Mouse (Mus musculus): ENCODE measurements around the gene Gm8332. TPM values are rescaled to one million over a fixed set of nuclear protein-coding genes. Genes with fewer than 3 reads are reported as not detected.
"Not testable (repeated sequence)": the region's sequence is repeated elsewhere in the genome, so short reads cannot be mapped to it uniquely, and the experiment has no call there.

The Gm8332 gene
- not detected for total RNA-seq (2021)
- long read RNA-seq, experiment 1, result 0 reads
- long read RNA-seq, experiment 2, result 0 reads

DNA sequence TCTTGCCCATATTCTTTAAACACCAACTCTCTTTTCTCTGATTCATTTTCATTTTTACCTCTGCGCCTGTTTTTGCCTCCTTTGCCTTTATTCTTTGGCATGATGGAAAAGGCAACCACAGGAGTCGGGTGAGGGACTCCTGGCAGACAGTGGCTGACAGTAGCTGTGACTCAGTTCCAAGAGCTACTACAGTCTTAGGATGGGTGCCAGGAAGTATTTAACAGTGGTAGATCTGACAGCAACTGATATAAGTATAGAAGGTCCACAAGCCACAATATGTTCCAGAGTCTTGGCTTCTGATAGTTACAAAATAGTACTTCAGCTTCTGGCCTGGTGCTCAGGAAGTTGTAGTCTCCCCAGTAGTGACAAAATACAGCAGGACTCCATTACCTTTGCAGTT is at the start of gene Gm8332:
TSS of gene Gm8332 (minus strand) at position 101 of the 400 bp plus-strand sequence.
- not testable (repeated sequence) for DNase-seq (ENCODE audit: low spot score in 2 of 2)

DNA sequence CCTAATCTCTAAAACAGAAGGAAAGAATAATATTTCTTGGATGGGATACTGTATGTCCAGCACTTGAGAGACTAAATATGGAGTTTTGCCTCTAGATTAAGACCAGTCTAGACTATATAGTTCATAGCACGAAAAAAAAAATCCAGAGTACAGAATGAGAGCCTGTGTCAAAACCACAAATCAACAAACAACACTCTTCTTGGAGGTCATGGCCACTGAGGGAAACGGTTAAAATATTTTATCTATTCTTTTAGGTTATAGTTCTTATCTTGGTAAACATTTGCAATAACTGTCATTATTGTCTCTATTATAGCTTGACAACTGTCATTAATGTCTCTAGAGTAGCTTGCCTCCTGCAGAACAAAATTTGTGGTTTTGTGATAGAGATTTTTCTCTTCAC is 47.3 kb upstream of the Gm8332 start:
- DNase-seq (ENCODE audit: low spot score in 2 of 2), result not testable (repeated sequence)

DNA sequence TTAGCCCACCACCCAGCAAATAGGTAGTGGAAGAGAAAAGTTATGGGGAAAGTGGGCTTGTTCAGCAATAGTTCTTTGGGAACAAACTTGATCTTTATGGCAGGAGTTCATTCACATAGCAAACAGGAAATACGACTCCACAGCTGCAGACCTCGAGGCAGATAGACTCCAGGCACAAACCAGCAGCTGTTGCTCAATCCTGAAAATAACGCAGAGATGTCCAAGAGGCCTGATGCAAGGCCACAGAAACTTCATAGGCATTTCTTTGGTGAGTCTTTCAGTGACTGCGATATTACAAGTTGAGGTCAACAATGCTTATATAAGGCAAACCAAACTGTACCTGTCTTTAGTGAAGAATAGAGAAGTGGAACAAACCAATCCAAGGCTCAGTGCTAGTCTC is 43.2 kb upstream of the Gm8332 start:
- not testable (repeated sequence) for DNase-seq (ENCODE audit: low spot score in 2 of 2)

DNA sequence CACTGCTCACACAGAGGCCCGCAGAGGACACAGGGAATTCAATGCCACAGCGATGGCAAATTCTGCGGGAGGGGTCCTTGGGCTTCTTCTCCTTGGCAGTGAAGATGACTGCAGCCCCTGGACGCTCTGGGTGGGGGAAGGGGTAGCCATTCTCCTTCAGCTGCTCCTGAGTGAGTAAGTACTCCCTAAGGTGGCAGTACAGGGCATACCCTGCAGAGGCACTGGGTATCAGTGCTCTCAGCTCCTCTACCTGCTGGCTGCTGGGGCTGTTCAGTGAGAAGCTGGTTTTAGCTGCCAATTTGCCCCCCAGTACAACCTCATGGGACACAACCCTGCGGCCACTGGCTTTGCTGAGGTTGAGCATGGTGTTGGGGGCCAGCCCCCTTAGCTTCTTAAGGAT is 35.3 kb upstream of the Gm8332 start:
- DNase-seq (ENCODE audit: low spot score in 2 of 2), result not testable (repeated sequence)

DNA sequence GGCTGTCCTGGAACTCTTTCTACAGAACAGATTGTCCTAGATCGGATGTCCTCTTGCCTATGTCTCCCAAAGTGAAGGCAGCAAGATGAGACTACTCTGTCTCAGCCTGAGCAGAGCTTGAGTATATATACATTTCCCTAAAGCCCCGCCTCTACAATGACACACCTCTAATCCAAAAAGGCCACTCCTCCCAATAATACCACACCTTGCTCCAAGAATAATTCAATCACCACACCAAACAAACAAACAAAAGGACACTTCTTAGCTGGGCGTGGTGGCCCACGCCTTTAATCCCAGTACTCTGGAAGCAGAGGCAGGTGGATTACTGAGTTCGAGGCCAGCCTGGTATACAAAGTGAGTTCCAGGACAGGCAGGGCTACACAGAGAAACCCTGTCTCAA is 24.5 kb upstream of the Gm8332 start, which contains the start of gene Gm5662:
TSS of gene Gm5662 (minus strand) at position 101 of the 400 bp plus-strand sequence.
- not testable (repeated sequence) for DNase-seq (ENCODE audit: low spot score in 2 of 2)

DNA sequence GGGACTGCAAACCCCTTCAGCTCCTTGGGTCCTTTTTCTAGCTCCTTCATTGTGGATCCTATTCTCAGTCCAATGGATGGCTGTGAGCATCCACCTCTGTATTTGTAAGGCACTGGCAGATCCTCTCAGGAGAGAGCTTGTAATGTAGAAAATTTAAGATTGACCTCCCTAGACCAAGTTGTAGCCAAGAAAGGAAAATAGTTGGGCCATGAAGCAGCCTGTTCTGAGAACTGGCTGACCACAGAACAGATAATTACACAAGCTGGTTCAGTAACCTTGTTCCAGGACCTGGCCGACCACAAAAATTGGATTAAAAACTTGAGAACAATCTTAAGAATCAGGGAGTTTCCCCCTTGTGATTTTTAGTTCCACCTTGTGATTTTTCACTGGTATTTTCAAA is 7.3 kb upstream of the Gm8332 start:
- no peak for DNase-seq (ENCODE audit: low spot score in 2 of 2)

DNA sequence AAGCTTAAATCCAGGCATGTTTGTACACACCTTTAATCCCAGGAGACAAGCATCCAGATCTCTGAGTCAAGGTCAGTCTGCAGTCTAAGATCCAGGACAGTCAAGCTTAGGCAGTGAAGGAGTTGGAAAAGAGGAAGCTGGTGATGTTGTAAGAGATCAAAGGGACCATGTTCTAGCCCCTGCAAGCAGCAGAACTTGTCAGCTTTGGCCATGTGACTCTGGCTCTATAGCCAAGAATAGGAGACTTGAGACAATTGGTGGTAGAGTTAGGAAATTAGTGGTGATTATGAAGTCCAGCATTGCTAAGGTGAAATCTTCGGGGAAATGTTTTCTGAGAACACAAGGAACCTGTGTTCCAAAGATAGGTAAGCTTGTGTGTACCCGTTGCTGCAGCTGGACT is 6.0 kb upstream of the Gm8332 start:
- not testable (repeated sequence) for DNase-seq (ENCODE audit: low spot score in 2 of 2)

DNA sequence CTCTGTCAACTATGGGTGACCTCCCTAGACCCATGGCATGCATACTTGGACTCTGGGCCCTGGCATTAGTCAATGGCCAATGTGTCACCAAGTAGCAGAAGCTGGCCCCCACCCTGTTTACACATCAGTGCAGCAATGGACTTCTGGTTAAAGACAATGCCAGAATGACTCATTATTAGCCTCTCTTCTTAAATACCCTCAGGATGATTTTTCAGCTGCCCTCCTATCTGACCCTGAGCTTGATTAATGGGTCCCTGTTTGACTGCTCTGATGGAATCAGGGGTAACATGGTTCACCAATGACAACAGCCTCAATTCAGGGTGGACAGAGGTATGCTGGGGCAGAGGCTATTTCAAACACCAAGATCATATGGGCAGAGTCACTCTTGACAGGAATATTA is 4.1 kb downstream of the Gm8332 start:
- not testable (repeated sequence) for DNase-seq (ENCODE audit: low spot score in 2 of 2)

DNA sequence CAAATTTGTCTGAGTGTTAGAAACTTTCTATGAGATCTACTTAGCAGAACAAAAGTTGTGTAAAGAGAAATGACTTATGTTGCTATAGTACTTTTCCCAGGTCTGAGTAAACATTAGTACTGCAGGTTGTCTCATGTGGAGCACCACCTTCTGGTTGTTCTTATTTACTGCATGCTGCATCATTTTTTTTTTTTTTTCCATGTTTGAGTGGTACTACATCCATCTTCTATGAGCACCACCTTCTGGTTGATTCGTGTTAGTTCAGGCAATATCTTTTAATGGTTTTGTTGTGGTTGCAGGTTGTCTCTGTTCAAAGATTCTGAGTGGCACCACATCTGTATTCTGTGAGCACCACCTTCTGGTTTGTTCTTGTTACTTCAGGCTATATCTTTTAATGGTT is 7.0 kb downstream of the Gm8332 start:
- not testable (repeated sequence) for DNase-seq (ENCODE audit: low spot score in 2 of 2)

DNA sequence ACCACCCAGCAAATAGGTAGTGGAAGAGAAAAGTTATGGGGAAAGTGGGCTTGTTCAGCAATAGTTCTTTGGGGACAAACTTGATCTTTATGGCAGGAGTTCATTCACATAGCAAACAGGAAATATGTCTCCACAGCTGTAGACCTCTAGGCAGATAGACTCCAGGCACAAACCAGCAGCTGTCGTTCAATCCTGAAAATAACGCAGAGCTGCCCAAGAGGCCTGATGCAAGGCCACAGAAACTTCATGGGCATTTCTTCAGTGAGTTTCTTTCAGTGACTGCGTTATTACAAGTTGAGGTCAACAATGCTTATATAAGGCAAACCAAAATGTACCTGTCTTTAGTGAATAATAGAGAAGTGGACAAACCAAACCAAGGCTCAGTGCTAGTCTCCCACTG is 30.5 kb downstream of the Gm8332 start:
- DNase-seq (ENCODE audit: low spot score in 2 of 2), result no peak

DNA sequence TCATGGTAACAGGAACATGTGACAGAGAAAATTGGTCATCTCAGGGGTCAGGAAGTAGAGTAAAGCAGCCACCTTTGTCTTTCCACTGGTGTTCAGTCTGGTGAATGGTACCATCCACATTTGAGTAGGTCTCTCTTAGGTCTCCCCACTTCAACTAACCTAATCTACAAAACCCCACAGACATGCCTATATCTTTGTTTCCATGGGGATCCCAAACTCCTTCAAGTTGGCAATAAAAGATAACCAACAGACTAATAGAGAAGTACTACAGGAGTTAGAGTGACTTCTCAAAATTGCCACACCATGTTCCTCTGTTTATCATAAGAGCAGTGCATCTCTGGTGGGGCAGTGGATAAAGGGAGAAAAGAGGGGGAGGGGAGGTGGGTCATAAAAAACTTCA is 31.8 kb downstream of the Gm8332 start:
- DNase-seq (ENCODE audit: low spot score in 2 of 2), result not testable (repeated sequence)

DNA sequence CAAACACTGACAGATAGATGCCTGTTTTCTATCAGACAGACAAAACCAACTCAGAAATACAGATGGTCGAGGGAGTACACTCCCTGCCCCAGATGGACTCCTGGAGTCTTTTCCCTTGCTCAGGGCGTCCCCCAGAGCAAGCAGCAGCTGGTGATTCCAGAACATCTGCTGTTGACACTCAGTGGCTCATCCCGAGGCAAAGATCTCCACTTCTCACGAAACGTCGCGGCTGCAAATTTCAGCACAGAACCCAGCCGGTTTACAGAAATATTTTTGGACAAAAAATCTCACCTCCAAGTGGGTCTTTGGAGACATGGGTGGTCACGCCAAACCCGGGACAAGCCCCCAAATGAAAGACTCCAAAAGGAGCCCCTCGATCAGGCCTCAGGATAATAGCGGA is 35.3 kb downstream of the Gm8332 start:
- DNase-seq (ENCODE audit: low spot score in 2 of 2), result no peak

DNA sequence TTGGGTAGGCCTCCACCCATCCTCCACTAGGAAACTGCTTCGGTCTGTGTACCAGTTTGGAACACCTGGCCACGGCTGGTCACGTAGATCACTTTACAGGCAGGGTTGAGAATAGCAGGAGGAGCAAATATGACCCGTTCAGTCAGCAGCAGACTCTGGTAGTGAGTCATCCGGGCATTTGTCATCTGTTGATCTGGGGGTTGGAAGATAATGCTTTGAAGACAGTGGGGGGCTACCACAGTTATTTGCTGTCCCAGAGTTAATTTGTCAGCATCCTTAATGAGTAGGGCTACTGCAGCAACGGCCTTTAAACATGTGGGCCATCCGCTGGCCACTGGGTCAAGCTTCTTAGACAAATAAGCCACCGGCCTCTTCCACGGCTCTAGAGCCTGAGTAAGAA is 38.4 kb downstream of the Gm8332 start:
- not testable (repeated sequence) for DNase-seq (ENCODE audit: low spot score in 2 of 2)

DNA sequence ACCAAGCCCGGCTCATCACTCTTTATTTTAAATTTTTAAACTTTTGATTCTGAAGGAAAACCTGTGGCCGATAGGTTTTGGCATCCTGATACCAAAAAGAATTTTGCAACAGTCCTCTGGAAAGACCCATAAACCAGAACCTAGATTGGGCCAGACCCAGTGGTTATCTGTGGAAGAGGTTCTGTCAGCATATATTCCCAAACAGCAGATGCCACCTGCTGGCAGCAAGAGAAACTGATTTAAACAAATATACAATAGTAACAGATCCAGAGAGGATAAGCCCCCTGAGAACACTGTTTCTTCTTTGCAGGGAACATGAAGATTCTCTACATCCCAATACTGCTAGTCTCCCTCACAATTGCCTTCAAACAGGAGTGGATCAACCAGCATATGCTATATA is 47.0 kb downstream of the Gm8332 start:
- DNase-seq (ENCODE audit: low spot score in 2 of 2), result no peak

Other genes starting within 250 kb of the Gm8332 start
- gene Gm2075, start 238.3 kb downstream of the Gm8332 start, total RNA-seq (2021), result not detected
- gene Gm6803, start 231.3 kb downstream of the Gm8332 start, total RNA-seq (2021), result not detected
- not detected for gene Gm2056, start 223.1 kb downstream of the Gm8332 start, total RNA-seq (2021)
- not detected for gene Gm16368, start 166.4 kb downstream of the Gm8332 start, total RNA-seq (2021)
- not detected for gene Gm10436, start 68.0 kb downstream of the Gm8332 start, total RNA-seq (2021)
- not detected for gene Gm5662, start 24.4 kb upstream of the Gm8332 start, total RNA-seq (2021)
- gene Gm5039, start 73.9 kb upstream of the Gm8332 start, total RNA-seq (2021), result not detected
- gene Adck1, start 110.5 kb upstream of the Gm8332 start, total RNA-seq (2021), result 10 to 100 TPM; 18.7 to 19.1 TPM